Mouse (Mus musculus): ENCODE data around the gene Ybx1.
"Not testable (repeated sequence)": the region's sequence is repeated elsewhere in the genome, so short reads cannot be mapped to it uniquely, and the experiment has no call there.

Ybx1 gene

GRCm38 (mm10) chr4:119294415-119295133 lies at the start of gene Ybx1:
Gene Ybx1 (minus strand): TSS chr4:119294604.
- peak; percentile 96 for DNase-seq (ENCODE audit: low read depth in 2 of 2, low spot score in 2 of 2)

- DNase-seq (ENCODE audit: low read depth in 2 of 2, low spot score in 2 of 2) = peak in 1 of 2 experiments; percentile 34
These were observed 44.5 kb upstream of the Ybx1 start for GRCm38 (mm10) chr4:119338861-119339361.

- DNase-seq (ENCODE audit: low read depth in 2 of 2, low spot score in 2 of 2) = no peak
These were observed 44.0 kb upstream of the Ybx1 start for GRCm38 (mm10) chr4:119338422-119338821.

GRCm38 (mm10) chr4:119333487-119333886 lies 39.1 kb upstream of the Ybx1 start:
- DNase-seq (ENCODE audit: low read depth in 2 of 2, low spot score in 2 of 2) = no peak

- DNase-seq (ENCODE audit: low read depth in 2 of 2, low spot score in 2 of 2) = no peak
These were observed 26.6 kb upstream of the Ybx1 start for GRCm38 (mm10) chr4:119320896-119321550.

- peak; percentile 90 to 92 for DNase-seq (ENCODE audit: low read depth in 2 of 2, low spot score in 2 of 2)
These were observed 25.9 kb upstream of the Ybx1 start, which contains the start of gene Ppih for GRCm38 (mm10) chr4:119320131-119320830. Gene Ppih (minus strand): TSS chr4:119320546.

- no peak for DNase-seq (ENCODE audit: low read depth in 2 of 2, low spot score in 2 of 2)
These were observed 19.4 kb upstream of the Ybx1 start for GRCm38 (mm10) chr4:119313756-119314155.

- no peak for DNase-seq (ENCODE audit: low read depth in 2 of 2, low spot score in 2 of 2)
These were observed 11.0 kb upstream of the Ybx1 start for GRCm38 (mm10) chr4:119305418-119305817.

GRCm38 (mm10) chr4:119303291-119303690 lies 8.9 kb upstream of the Ybx1 start:
- DNase-seq (ENCODE audit: low read depth in 2 of 2, low spot score in 2 of 2) = no peak

GRCm38 (mm10) chr4:119301777-119302176 lies 7.4 kb upstream of the Ybx1 start:
- DNase-seq (ENCODE audit: low read depth in 2 of 2, low spot score in 2 of 2) = no peak

GRCm38 (mm10) chr4:119300761-119301160 lies 6.4 kb upstream of the Ybx1 start:
- DNase-seq (ENCODE audit: low read depth in 2 of 2, low spot score in 2 of 2) = no peak

GRCm38 (mm10) chr4:119297361-119297760 lies 3.0 kb upstream of the Ybx1 start:
- no peak for DNase-seq (ENCODE audit: low read depth in 2 of 2, low spot score in 2 of 2)

- DNase-seq (ENCODE audit: low read depth in 2 of 2, low spot score in 2 of 2) = no peak
These were observed 690 bp upstream of the Ybx1 start for GRCm38 (mm10) chr4:119295134-119295453.

GRCm38 (mm10) chr4:119293574-119294258 lies 688 bp downstream of the Ybx1 start:
- DNase-seq (ENCODE audit: low read depth in 2 of 2, low spot score in 2 of 2) = peak; percentile 19 to 36

GRCm38 (mm10) chr4:119292771-119293573 lies 1.4 kb downstream of the Ybx1 start:
- DNase-seq (ENCODE audit: low read depth in 2 of 2, low spot score in 2 of 2) = peak; percentile 33 to 40

GRCm38 (mm10) chr4:119291921-119292320 lies 2.5 kb downstream of the Ybx1 start:
- DNase-seq (ENCODE audit: low read depth in 2 of 2, low spot score in 2 of 2) = no peak

GRCm38 (mm10) chr4:119285336-119285735 lies 9.1 kb downstream of the Ybx1 start:
- DNase-seq (ENCODE audit: low read depth in 2 of 2, low spot score in 2 of 2) = no peak

GRCm38 (mm10) chr4:119284861-119285260 lies 9.5 kb downstream of the Ybx1 start:
- no peak for DNase-seq (ENCODE audit: low read depth in 2 of 2, low spot score in 2 of 2)

- DNase-seq (ENCODE audit: low read depth in 2 of 2, low spot score in 2 of 2) = not testable (repeated sequence)
These were observed 15.6 kb downstream of the Ybx1 start for GRCm38 (mm10) chr4:119278784-119279183.

GRCm38 (mm10) chr4:119275726-119276125 lies 18.7 kb downstream of the Ybx1 start:
- DNase-seq (ENCODE audit: low read depth in 2 of 2, low spot score in 2 of 2) = no peak

Data from CD8-positive naive resting alpha-beta T cell, adult 2 months (primary cell).